ENCODE assay signal across 8 mouse cellular contexts in genomic region chr1:92791070-92791831, GRCm38 (mm10). TPM values are rescaled to one million over a fixed set of nuclear protein-coding genes. Genes with fewer than 3 reads are reported as not detected.
DNase-seq lines count a peak whose midpoint lies in the region; ATAC-seq lines count a peak whose summit lies in the region.

No protein-coding gene starts in this region.

- H3K9ac ChIP-seq in hindbrain, embryonic 13.5 days = peak overlapping the region; percentile 15; the same call in 1 of the 2 replicates

- peaks cover 44% of the 10 kb centered on the region for H3K4me1 ChIP-seq in forebrain, embryonic 10.5 days
- H3K4me1 ChIP-seq in hindbrain, embryonic 13.5 days (replicated peaks) = peaks cover 27% of the 10 kb centered on the region

- H3K27me3 ChIP-seq in forebrain, embryonic 10.5 days (ENCODE audit: poor library complexity, severe bottlenecking) = no peaks in the 10 kb centered on the region
- 0 out of 2 replicates have a peak, but pooled peaks cover 6% of the 10 kb centered on the region for H3K27me3 ChIP-seq in hindbrain, embryonic 13.5 days

- peak overlapping the region; percentile 34 for H3K4me2 ChIP-seq in hindbrain, embryonic 13.5 days

- no peaks in the 10 kb centered on the region for H3K36me3 ChIP-seq in forebrain, embryonic 10.5 days (replicated peaks)
- no peaks in the 10 kb centered on the region for H3K36me3 ChIP-seq in hindbrain, embryonic 13.5 days

- DNase-seq in forebrain, embryonic 10.5 days (ENCODE audit: extremely low spot score, low spot score) = peak; percentile 79
- DNase-seq in cerebellum, postnatal 25 days = no peak
- no peak for DNase-seq in right cerebral cortex, postnatal 4 days
- no peak for DNase-seq in thymus, postnatal 4 days
- no peak for DNase-seq in ovary, postnatal 10 days (ENCODE audit: low spot score)

- peak overlapping the region; percentile 31 for H3K4me3 ChIP-seq in forebrain, embryonic 10.5 days
- no peak overlapping the region; the same call in 1 of the 2 replicates for H3K4me3 ChIP-seq in hindbrain, embryonic 13.5 days

- peak overlapping the region; percentile 83 for H3K27ac ChIP-seq in forebrain, embryonic 10.5 days
- no peak overlapping the region for H3K27ac ChIP-seq in hindbrain, embryonic 13.5 days

- WGBS in forebrain, embryonic 10.5 days = 5% methylated on average over 10 of the region's 10 CpGs
- WGBS in hindbrain, embryonic 13.5 days = 6% methylated on average over 10 of the region's 10 CpGs

- peak; percentile 72 for ATAC-seq in common myeloid progenitor, adult 5-6 weeks (replicated peaks; ENCODE audit: low read depth, poor library complexity, severe bottlenecking)
- peak; percentile 66 for ATAC-seq in hindbrain, embryonic 13.5 days (ENCODE audit: low FRiP score)
- ATAC-seq in megakaryocyte progenitor cell, adult 5-6 weeks (replicated peaks; ENCODE audit: poor library complexity) = peak; percentile 60

- H3K9me3 ChIP-seq in forebrain, embryonic 10.5 days = no peaks in the 10 kb centered on the region
- no peaks in the 10 kb centered on the region for H3K9me3 ChIP-seq in hindbrain, embryonic 13.5 days

RNA-seq across cellular contexts. Expression of gene Gpc1, which starts 40.2 kb away (rescaled TPM):
- 11.5 and 11.8 TPM in 2 replicates for total RNA-seq in common myeloid progenitor, adult 5-6 weeks (2017)
- 95.2 and 99.2 TPM in 2 replicates for polyA plus RNA-seq in forebrain, embryonic 10.5 days (2016; fragmentation: Nextera tagmentation; extraction: Ambion mirVana)
- polyA plus RNA-seq in hindbrain, embryonic 13.5 days (2015; fragmentation: Nextera tagmentation; extraction: Ambion mirVana) = 56.2 and 57.1 TPM in 2 replicates
- 41.5 and 51.3 TPM in 2 replicates for total RNA-seq in megakaryocyte progenitor cell, adult 5-6 weeks (2015)
- total RNA-seq in megakaryocyte progenitor cell, adult 5-6 weeks (2017) = 58.8 and 70.5 TPM in 2 replicates
